Mouse (Mus musculus) intestine, embryonic 14.5 days (tissue): ENCODE measurements around the gene Itgad. TPM values are rescaled to one million over a fixed set of nuclear protein-coding genes. Genes with fewer than 3 reads are reported as not detected.

Experiments used
- ATAC-seq: fragments of 200-750 bp; cut with Nextera tagmentation; replicated peaks from 2 replicates; pipeline ENCODE4 v1.8.0; 2017; ENCODE audit warnings: low read depth, moderate number of reproducible peaks, moderate TSS enrichment, moderate library complexity; ENCODE audit not compliant: low FRiP score, low TSS enrichment
- DNase-seq: peaks from one replicate; pipeline ENCODE4 v3.0.0-alpha.2; 2018; ENCODE audit warnings: low spot score
- H3K27ac ChIP-seq: fragments of 300-500 bp; sonication (generic); 2 replicates; pipeline ENCODE4 v1.5.1; 2014; ENCODE audit warnings: low read depth, mild to moderate bottlenecking, control low read depth
- H3K27me3 ChIP-seq: fragments of 300-500 bp; sonication (generic); replicated peaks from 2 replicates; pipeline ENCODE4 v1.6.1; 2014; ENCODE audit warnings: low read length, control low read depth; ENCODE audit not compliant: control insufficient read depth, insufficient read depth
- H3K36me3 ChIP-seq: fragments of 300-500 bp; sonication (generic); 2 replicates; pipeline ENCODE4 v1.6.1; 2014; ENCODE audit warnings: low read length, control low read depth; ENCODE audit not compliant: control insufficient read depth, insufficient read depth
- H3K4me1 ChIP-seq: fragments of 300-500 bp; sonication (generic); replicated peaks from 2 replicates; pipeline ENCODE4 v1.6.1; 2014; ENCODE audit warnings: low read length, control low read depth, mixed read lengths; ENCODE audit not compliant: control insufficient read depth, insufficient read depth
- H3K4me2 ChIP-seq: fragments of 300-500 bp; sonication (generic); 2 replicates; pipeline ENCODE4 v1.6.1; 2014; ENCODE audit warnings: low read length
- H3K4me3 ChIP-seq: fragments of 300-500 bp; sonication (generic); 2 replicates; pipeline ENCODE4 v1.5.1; 2014; ENCODE audit warnings: low read depth, low read length, control low read depth, mixed read lengths
- H3K9ac ChIP-seq: fragments of 300-500 bp; sonication (generic); 2 replicates; pipeline ENCODE4 v1.6.1; 2014; ENCODE audit warnings: mild to moderate bottlenecking, low read length
- H3K9me3 ChIP-seq: fragments of 300-500 bp; sonication (generic); 2 replicates; pipeline ENCODE4 v1.6.1; 2016; ENCODE audit warnings: low read length, control low read depth; ENCODE audit not compliant: control insufficient read depth
- WGBS: fragments of 180-500 bp; shearing (Covaris S2); extraction: QIAGEN DNeasy Blood & Tissue Kit; methylation state at CpG from one replicate; pipeline ENCODE4 v1.1.7; 2014; 5-methylcytosine and 5-hydroxymethylcytosine counted together
- polyA plus RNA-seq: library from polyadenylated mRNA; unstranded; fragments of >200 nt; fragmentation: Nextera tagmentation; extraction: Ambion mirVana; gene quantifications from 2 replicates; pipeline ENCODE4 v1.2.1, GENCODE M21; 2014

Gene Itgad
- polyA plus RNA-seq, 1 experiment from 2014 or later: not detected

DNA sequence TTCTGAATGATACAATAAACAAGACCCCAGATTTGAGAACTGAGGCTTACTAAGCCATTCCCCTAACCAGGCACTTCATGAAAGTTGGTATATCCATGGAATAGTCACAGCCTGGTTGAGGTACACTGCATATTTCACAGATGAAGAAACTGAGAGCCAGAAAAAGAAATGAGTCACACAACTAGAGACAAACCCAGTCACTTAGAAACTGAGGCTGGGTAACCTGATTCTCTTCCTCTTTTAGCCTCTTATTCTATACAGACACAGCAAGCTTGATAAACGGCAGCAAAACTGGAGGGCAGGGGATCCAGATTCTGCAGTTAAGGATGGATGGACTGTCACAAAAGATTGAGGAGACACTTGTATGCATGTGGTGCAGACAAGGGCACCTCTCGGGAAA is 80.6 kb downstream of the Itgad start:
- Histone ChIP-seq H3K4me3 (no peak overlapping the region), H3K36me3 (peaks cover 6% of the 10 kb centered on the region; the same call in 1 of the 2 replicates), H3K27ac (no peak overlapping the region), H3K9me3 (no peaks in the 10 kb centered on the region), H3K4me2 (no peak overlapping the region), H3K27me3 (no peaks in the 10 kb centered on the region), H3K9ac (no peak overlapping the region), H3K4me1 (peaks cover 15% of the 10 kb centered on the region; the same call in 1 of the 2 replicates)
- DNase-seq (no peak), ATAC-seq (no peak)
- 80% methylated on average over 2 of the region's 2 CpGs for WGBS

DNA sequence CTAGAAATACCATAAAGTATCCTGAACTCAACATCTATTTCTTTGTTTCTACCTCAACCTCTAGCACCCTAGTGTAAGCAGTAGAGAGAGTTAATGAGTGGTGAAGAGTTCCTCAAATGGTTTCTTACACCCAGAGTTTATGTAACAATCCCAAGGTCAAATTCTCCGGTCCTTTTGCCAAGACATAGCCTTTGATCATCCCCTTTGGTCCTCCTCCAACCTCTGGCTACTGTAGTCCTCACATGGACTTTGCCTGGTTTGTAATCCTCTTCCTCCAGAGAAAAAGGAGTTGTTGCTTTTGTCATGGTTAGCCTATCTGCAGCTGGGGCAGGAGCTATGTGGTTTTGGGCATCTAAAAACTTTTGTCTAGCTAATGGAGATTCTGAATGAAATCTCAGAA is 81.3 kb downstream of the Itgad start:
- Histone ChIP-seq H3K4me1 (peaks cover 15% of the 10 kb centered on the region; the same call in 1 of the 2 replicates), H3K9ac (no peak overlapping the region), H3K4me2 (no peak overlapping the region), H3K36me3 (peaks cover 13% of the 10 kb centered on the region), H3K4me3 (no peak overlapping the region), H3K9me3 (no peaks in the 10 kb centered on the region), H3K27ac (no peak overlapping the region), H3K27me3 (no peaks in the 10 kb centered on the region)
- WGBS: 88% methylated on average over 1 of the region's 1 CpGs
- ATAC-seq: no peak
- DNase-seq: no peak

DNA sequence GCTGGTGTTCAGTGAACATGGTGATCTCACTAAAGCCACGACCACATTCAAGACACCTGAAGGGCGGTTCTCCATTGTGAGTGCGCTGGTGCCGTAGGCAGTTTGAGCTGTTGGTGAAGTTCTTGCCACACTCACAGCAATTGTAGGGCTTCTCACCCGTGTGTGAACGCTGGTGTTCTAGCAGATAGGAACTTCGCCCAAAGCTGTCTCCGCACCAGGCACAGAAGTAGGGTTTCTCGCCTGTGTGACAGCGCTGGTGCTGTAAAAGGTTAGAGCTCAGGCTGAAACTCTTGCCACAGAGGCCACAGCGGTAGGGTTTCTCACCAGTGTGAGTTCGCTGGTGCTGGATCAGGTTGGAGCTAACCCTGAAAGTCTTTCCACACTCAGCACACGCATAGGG is 82.2 kb downstream of the Itgad start:
- Histone ChIP-seq H3K4me3 (no peak overlapping the region), H3K36me3 (peaks cover 22% of the 10 kb centered on the region), H3K27me3 (no peaks in the 10 kb centered on the region), H3K4me1 (peaks cover 15% of the 10 kb centered on the region; the same call in 1 of the 2 replicates), H3K9ac (no peak overlapping the region; the same call in 1 of the 2 replicates), H3K4me2 (peak overlapping the region; percentile 73; the same call in 1 of the 2 replicates), H3K27ac (peak overlapping the region; percentile 98), H3K9me3 (no peaks in the 10 kb centered on the region)
- no peak for DNase-seq
- WGBS: 95% methylated on average over 13 of the region's 13 CpGs
- ATAC-seq: no peak

DNA sequence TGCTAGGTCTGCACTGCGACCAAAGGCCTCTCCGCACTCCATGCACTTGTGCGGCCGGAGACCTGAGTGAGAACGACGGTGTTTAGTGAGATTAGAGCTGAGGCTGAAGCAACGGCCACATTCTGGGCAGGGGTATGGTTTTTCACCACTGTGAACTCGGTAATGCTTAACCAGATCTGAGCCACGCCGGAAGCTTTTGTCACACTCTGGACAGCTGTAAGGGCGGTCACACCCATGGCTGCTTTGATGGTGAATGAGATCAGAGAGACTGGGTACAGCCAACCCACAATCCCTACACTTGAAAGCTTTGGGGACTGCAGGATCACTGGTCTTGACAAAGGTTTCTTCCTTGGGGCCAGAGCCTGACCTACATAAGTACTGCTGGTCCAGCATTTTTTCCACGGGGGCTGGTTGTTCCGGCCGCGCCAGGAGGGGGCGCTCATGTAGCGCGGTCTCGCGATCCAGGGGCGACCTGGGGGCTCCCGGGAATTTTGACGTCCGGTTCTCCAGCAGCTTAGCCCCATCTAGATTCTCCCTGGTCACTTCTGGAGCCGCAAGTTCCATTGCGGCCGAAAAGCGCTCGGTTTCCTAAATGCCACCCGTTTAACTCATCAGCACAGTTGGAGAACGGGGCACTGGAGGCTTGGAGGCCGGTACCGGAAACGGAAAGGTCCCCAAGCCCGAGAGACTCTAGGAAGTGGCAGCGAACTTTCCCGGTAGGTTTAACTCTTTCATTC is 82.8 kb downstream of the Itgad start, which contains the start of gene Armc5:
Armc5 (plus strand) TSS at position 487 of the 737 bp plus-strand sequence.
- Histone ChIP-seq H3K9me3 (no peaks in the 10 kb centered on the region), H3K4me3 (peak within 1 kb of the TSS; percentile 67), H3K27me3 (no peaks in the 10 kb centered on the region), H3K4me1 (peaks cover 15% of the 10 kb centered on the region; the same call in 1 of the 2 replicates), H3K36me3 (peaks cover 27% of the 10 kb centered on the region), H3K27ac (peak within 1 kb of the TSS; percentile 98), H3K9ac (peak within 1 kb of the TSS; percentile 74), H3K4me2 (peak within 1 kb of the TSS; percentile 73)
- DNase-seq: peak; percentile 94
- ATAC-seq: peak; percentile 34
- 25% methylated on average over 37 of the region's 37 CpGs for WGBS

DNA sequence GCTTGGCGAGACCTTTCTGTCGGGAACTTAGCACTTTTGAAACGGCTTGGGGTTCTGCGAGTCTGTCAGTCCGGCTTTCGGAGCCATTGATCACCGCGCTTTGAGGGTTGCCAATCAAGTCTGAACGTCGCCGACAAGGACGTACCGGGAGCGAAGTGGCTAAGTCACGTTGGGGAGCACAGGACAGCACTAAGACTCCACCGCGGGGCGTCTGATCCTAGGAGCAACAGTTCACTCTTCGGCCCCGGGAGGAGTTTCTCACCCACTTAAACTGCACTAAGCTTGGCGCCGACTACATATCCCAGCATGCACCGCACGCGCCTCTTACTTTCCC is 83.4 kb downstream of the Itgad start:
- Histone ChIP-seq H3K9ac (peak overlapping the region; percentile 74), H3K4me3 (peak overlapping the region; percentile 67), H3K4me2 (peak overlapping the region; percentile 73), H3K36me3 (peaks cover 32% of the 10 kb centered on the region), H3K9me3 (no peaks in the 10 kb centered on the region), H3K27ac (peak overlapping the region; percentile 98), H3K27me3 (no peaks in the 10 kb centered on the region), H3K4me1 (peaks cover 15% of the 10 kb centered on the region; the same call in 1 of the 2 replicates)
- no peak; the same call in 1 of the 2 replicates for ATAC-seq
- under 1% methylated on average over 25 of the region's 25 CpGs for WGBS
- no peak for DNase-seq

DNA sequence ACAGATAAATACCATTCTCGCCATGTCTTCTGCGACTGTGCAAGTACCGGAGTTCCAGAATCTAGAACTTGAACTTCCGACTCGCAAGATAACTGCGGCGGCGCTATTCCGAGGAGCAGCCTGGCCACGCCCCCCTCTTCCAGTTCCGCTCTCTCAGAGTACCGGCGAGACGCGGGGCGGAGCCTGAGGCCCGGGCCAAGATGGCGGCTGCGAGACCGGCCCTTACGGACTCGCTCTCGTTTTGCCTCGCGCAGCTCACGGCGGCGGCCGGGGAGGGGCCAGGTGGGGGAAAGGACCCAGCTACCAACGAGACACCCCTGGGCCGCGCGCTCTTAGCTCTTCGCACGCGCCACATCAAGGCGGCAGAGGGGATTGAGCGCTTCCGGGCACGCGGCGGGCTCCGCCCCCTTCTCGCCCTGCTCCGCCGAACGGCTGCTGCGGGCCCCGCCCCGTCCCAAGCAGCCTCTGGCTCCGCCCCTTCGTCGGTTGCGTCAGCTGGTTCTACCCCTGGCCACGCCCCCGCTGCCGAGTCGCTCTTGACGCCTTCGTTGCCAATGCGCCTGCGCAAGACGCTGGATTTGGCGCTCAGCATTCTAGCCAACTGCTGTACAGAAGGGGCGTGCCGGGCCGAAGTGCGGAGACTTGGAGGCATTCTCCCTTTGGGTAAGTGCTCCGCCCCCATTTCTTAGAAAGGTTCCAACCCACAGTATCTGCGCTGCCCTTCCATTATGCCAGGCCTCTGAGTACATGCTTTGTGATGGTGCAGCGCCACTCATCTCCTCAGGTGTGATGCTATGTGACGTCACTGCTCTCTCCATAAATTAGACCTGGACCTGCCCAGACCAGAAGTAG is 84.0 kb downstream of the Itgad start, which contains the start of gene 9130023H24Rik:
9130023H24Rik (minus strand) TSS at position 105 of the 852 bp plus-strand sequence.
- H3K4me3 ChIP-seq: peak within 1 kb of the TSS; percentile 67
- no peaks in the 10 kb centered on the region for H3K27me3 ChIP-seq
- H3K27ac ChIP-seq: peak within 1 kb of the TSS; percentile 98
- ATAC-seq (peak; percentile 92), DNase-seq (peak; percentile 99)
- peak within 1 kb of the TSS; percentile 74 for H3K9ac ChIP-seq
- under 1% methylated on average over 70 of the region's 72 CpGs for WGBS
- H3K4me2 ChIP-seq: peak within 1 kb of the TSS; percentile 83
- H3K4me1 ChIP-seq: peaks cover 15% of the 10 kb centered on the region; the same call in 1 of the 2 replicates
- H3K36me3 ChIP-seq: peaks cover 38% of the 10 kb centered on the region
- no peaks in the 10 kb centered on the region for H3K9me3 ChIP-seq

DNA sequence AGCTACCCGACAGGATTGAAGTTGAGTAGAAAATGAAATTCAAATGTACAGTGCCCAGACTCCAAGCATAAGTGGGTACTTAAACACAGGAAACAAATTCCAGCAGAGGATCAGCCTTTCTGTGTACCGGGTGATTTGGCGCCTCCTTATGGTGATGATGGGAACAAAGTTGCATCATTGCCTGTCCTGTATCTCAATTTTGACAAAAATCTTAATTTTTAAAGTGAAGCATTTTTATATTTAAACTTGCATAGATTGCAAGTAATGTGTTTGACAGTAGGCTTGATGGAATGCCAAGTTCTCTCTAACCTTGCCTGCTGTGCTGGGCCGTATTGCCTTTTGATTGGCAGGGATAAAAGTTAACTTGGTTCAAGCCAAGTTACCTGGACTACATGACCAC is 84.8 kb downstream of the Itgad start:
- Histone ChIP-seq H3K27me3 (no peaks in the 10 kb centered on the region), H3K4me2 (peak overlapping the region; percentile 83), H3K9ac (peak overlapping the region; percentile 51), H3K4me1 (peaks cover 15% of the 10 kb centered on the region; the same call in 1 of the 2 replicates), H3K4me3 (peak overlapping the region; percentile 67), H3K27ac (peak overlapping the region; percentile 98), H3K9me3 (no peaks in the 10 kb centered on the region), H3K36me3 (peaks cover 42% of the 10 kb centered on the region)
- DNase-seq: no peak
- 19% methylated on average over 4 of the region's 4 CpGs for WGBS
- 0 out of 2 replicates have a peak, but pooled peaks have one; percentile 21 for ATAC-seq

DNA sequence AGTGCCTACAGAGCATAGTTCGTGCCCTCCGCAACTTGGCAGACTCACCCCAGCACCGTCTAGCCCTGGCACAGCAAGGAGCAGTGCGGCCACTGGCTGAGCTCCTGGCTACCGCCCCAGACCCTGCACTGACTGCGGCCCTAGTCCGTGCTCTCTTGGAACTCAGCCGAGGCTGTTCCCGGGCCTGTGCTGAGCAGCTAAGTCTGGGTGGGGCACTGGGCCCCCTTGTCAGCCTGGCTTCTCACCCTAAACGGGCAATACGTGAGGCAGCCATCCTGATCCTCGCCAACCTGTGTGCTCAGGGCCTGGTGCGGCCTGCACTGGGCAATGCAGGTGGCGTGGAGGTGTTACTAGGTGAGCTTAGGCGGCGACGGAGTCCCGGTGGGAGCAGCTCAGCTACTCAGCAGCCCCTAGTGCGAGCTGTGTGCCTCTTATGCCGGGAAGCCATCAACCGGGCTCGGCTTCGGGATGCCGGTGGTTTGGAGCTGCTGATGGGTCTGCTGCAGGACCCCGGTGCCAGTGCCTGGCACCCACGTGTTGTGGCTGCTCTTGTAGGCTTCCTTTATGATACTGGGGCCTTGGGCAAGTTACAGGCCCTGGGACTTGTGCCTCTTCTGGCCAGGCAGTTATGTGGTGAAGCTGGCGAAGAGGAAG is 86.1 kb downstream of the Itgad start:
- H3K4me2 ChIP-seq: no peak overlapping the region
- no peak overlapping the region for H3K27ac ChIP-seq
- ATAC-seq (no peak), DNase-seq (no peak)
- H3K9ac ChIP-seq: no peak overlapping the region
- peaks cover 15% of the 10 kb centered on the region; the same call in 1 of the 2 replicates for H3K4me1 ChIP-seq
- H3K4me3 ChIP-seq: no peak overlapping the region
- WGBS: 95% methylated on average over 27 of the region's 27 CpGs
- peaks cover 54% of the 10 kb centered on the region for H3K36me3 ChIP-seq
- no peaks in the 10 kb centered on the region for H3K27me3 ChIP-seq
- H3K9me3 ChIP-seq: no peaks in the 10 kb centered on the region
